Mouse (Mus musculus) forebrain, postnatal 0 days (tissue): ENCODE measurements around the gene Podn. TPM values are rescaled to one million over a fixed set of nuclear protein-coding genes. Genes with fewer than 3 reads are reported as not detected.

ENCODE experiments used
- ATAC-seq: fragments of 200-750 bp; cut with Nextera tagmentation; 2 replicates; pipeline ENCODE4 v1.8.0; 2017; ENCODE audit warnings: mild to moderate bottlenecking, moderate library complexity
- DNase-seq: peaks from one replicate; pipeline ENCODE4 v3.0.0-alpha.2; 2015
- H3K27ac ChIP-seq: fragments of 300-500 bp; sonication (generic); 2 replicates; pipeline ENCODE4 v1.5.1; 2014; ENCODE audit warnings: low read depth, mild to moderate bottlenecking, antibody characterized with exemption, low read length, moderate library complexity, mixed read lengths
- H3K27me3 ChIP-seq: fragments of 300-500 bp; sonication (generic); 2 replicates; pipeline ENCODE4 v1.6.1; 2014; ENCODE audit warnings: mild to moderate bottlenecking, low read length, mixed read lengths; ENCODE audit not compliant: insufficient read depth
- H3K36me3 ChIP-seq: fragments of 300-500 bp; sonication (generic); 2 replicates; pipeline ENCODE4 v1.6.1; 2014; ENCODE audit warnings: mild to moderate bottlenecking, moderate library complexity; ENCODE audit not compliant: insufficient read depth
- H3K4me1 ChIP-seq: fragments of 300-500 bp; sonication (generic); 2 replicates; pipeline ENCODE4 v1.6.1; 2014; ENCODE audit warnings: antibody characterized with exemption; ENCODE audit not compliant: insufficient read depth
- H3K4me2 ChIP-seq: fragments of 300-500 bp; sonication (generic); 2 replicates; pipeline ENCODE4 v1.6.1; 2014; ENCODE audit warnings: low read depth, mild to moderate bottlenecking, moderate library complexity
- H3K4me3 ChIP-seq: fragments of 300-500 bp; sonication (generic); 2 replicates; pipeline ENCODE4 v1.5.1; 2014; ENCODE audit warnings: low read depth, low read length, mixed read lengths
- H3K9ac ChIP-seq: fragments of 300-500 bp; sonication (generic); 2 replicates; pipeline ENCODE4 v1.6.1; 2014; ENCODE audit warnings: mild to moderate bottlenecking
- H3K9me3 ChIP-seq: fragments of 300-500 bp; sonication (generic); 2 replicates; pipeline ENCODE4 v1.6.1; 2016; ENCODE audit warnings: low read length
- CTCF ChIP-seq: sonication (generic); IDR thresholded peaks from 2 replicates; pipeline ENCODE4 v1.5.1; 2016; ENCODE audit warnings: antibody characterized with exemption, control low read depth, low read depth
- WGBS: fragments of 180-500 bp; shearing (Covaris S2); extraction: QIAGEN DNeasy Blood & Tissue Kit; methylation state at CpG from one replicate; pipeline ENCODE4 v1.1.7; 2014; 5-methylcytosine and 5-hydroxymethylcytosine counted together
- microRNA-seq, 2 experiments: library from miRNA; unstranded; fragments of <30 nt; microRNA quantifications; one replicate each; pipeline ENCODE4; 2016
- polyA plus RNA-seq: library from polyadenylated mRNA; unstranded; fragments of >200 nt; fragmentation: Nextera tagmentation; extraction: Ambion mirVana; gene quantifications from 2 replicates; pipeline ENCODE4 v1.2.1, GENCODE M21; 2015
- total RNA-seq: library from RNA; depleted of rRNA; stranded (reverse); fragments of >200 nt; gene quantifications from 2 replicates; pipeline ENCODE4 v1.2.3, GENCODE M21; 2014; rRNA removed

Gene Podn
- total and polyA plus RNA-seq, 2 experiments from 2014 or later, result 0.59 to 2.4 TPM

DNA sequence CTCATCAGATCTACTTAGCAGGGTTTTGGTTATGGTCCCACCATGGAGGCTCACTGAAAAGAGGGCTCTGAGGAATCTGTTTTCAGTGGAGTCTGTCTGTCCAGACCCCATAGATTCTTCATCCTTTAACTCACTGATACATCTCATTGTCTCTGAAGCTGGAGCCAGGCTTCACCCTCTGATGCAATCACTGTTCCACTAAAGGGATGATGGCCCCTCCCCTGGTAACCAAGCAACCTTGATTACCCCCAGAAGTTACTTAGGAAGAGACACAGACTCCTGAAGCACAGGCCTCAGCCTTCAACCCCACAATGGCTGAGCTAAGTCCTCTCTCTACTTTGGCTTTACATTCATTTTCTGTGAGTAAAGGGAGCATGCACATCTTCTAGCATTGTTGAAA, 126.5 kb downstream of the Podn start:
- Histone ChIP-seq H3K4me2 (no peak overlapping the region), H3K27me3 (no peaks in the 10 kb centered on the region), H3K36me3 (no peaks in the 10 kb centered on the region), H3K9ac (no peak overlapping the region), H3K27ac (no peak overlapping the region), H3K4me1 (no peaks in the 10 kb centered on the region; the same call in 1 of the 2 replicates), H3K9me3 (no peaks in the 10 kb centered on the region), H3K4me3 (no peak overlapping the region)
- TF ChIP-seq CTCF, result no peak
- DNase-seq, result no peak
- no peak for ATAC-seq

DNA sequence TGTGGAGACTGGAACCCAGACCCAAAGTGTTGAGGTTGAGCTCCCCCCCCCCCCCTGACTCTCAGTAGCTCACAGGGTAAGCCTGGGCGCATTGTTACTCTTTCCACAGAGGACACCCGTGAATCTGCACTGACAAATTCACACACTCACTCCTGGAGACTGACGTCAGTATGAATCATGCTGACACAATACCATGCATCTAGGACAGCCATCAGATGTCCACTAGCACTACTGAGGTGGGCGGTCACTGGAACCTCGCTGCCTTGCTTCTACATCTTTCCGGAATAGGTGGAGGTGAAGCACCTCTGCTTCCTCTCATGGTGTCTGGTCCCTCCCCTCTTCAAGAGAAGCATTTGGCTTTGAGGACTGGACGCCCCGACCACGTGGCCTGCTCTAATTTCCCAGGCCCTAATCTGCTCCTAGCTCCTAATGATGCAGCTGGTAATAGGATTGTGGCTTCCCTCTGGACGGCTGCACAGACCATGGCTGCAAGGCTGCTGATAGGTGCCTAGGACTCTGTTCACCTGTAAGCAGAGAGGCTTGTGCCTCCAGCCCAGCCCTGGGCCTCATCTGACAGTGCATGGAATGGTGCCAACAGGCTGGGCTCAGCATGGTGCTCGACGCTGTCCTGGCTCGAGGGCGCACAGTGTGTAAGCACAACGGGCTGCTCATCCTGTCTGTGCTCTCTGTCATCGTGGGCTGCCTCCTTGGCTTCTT, 128.1 kb downstream of the Podn start, which contains the start of gene Slc1a7:
Gene Slc1a7 (plus strand): TSS at position 367 of the 717 bp plus-strand sequence.
- Histone ChIP-seq H3K9ac (no peak within 1 kb of the TSS), H3K4me3 (no peak within 1 kb of the TSS), H3K36me3 (no peaks in the 10 kb centered on the region), H3K4me1 (no peaks in the 10 kb centered on the region), H3K27ac (no peak within 1 kb of the TSS), H3K4me2 (no peak within 1 kb of the TSS), H3K9me3 (no peaks in the 10 kb centered on the region), H3K27me3 (no peaks in the 10 kb centered on the region)
- 71% methylated on average over 16 of the region's 16 CpGs for WGBS
- DNase-seq (no peak), ATAC-seq (no peak)
- TF ChIP-seq CTCF, result no peak

DNA sequence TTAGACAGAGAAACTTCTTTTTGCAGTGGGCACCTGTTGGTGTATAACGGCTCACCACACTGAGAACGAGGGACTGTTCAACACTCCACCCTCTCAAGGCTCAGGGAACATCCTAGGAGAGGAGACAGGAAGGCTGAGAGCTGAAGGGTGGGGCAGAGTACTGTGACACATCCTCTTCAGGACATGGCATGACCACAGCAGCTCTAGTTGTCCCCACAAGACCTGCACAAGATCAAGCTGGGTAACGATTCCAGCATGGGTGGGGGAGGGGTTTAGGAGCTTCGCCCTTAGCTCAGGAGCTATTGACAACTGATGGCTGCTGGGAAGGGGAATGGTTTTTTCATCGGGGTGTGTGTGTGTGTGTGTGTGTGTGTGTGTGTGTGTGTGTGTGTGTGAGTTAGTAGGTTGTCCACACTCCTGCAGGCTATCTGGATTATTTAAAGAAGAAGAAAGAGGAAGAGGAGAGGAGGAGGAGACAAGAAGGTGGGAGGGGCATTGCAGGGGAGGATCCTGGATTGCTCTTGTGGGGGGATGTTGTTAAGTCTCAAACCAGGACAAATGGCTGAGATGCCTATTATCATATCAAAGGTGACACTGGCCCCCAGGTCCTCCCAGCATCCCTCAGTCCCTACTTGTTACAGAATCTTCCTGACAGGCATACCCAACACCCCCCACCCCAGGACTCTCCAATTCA, 129.7 kb downstream of the Podn start:
- Histone ChIP-seq H3K4me3 (no peak overlapping the region), H3K27me3 (no peaks in the 10 kb centered on the region), H3K36me3 (no peaks in the 10 kb centered on the region), H3K27ac (no peak overlapping the region), H3K4me1 (no peaks in the 10 kb centered on the region), H3K9ac (no peak overlapping the region), H3K4me2 (no peak overlapping the region), H3K9me3 (no peaks in the 10 kb centered on the region)
- TF ChIP-seq CTCF, result no peak
- ATAC-seq (no peak), DNase-seq (no peak)
- whole genome bisulfite sequencing, result 54% methylated on average over 5 of the region's 5 CpGs

Small RNAs within 50 kb of the gene (microRNA-seq; reads per million reads assigned to microRNA genes)
- 0 reads per million in 2 experiments for gene Mir6397

Other genes starting within 250 kb of the Podn start
- gene Magoh, start 216.7 kb downstream of the Podn start, total RNA-seq, result 49.8 and 64.5 TPM in 2 replicates
- gene Magoh, start 216.7 kb downstream of the Podn start, polyA plus RNA-seq, result 138 and 180 TPM in 2 replicates
- gene 0610037L13Rik, start 206.6 kb downstream of the Podn start, total RNA-seq, result 63.7 and 75.6 TPM in 2 replicates
- 102 and 110 TPM in 2 replicates for gene 0610037L13Rik, start 206.6 kb downstream of the Podn start, polyA plus RNA-seq
- 5.5 and 9.5 TPM in 2 replicates for gene Cpt2, start 172.8 kb downstream of the Podn start, total RNA-seq
- gene Cpt2, start 172.8 kb downstream of the Podn start, polyA plus RNA-seq, result 8.8 and 9.7 TPM in 2 replicates
- 0.15 TPM in 1 of 2 replicates, not detected in the other for gene Slc1a7, start 128.1 kb downstream of the Podn start, total RNA-seq
- 0.10 TPM in 1 of 2 replicates, not detected in the other for gene Slc1a7, start 128.1 kb downstream of the Podn start, polyA plus RNA-seq
- gene Scp2, start 48.6 kb upstream of the Podn start, total RNA-seq, result 122 and 143 TPM in 2 replicates
- 212 and 220 TPM in 2 replicates for gene Scp2, start 48.6 kb upstream of the Podn start, polyA plus RNA-seq
- gene Echdc2, start 69.0 kb upstream of the Podn start, total RNA-seq, result 19.0 and 29.0 TPM in 2 replicates
- gene Echdc2, start 69.0 kb upstream of the Podn start, polyA plus RNA-seq, result 11.4 and 11.8 TPM in 2 replicates
- gene Zyg11a, start 121.6 kb upstream of the Podn start, total RNA-seq, result not detected in 2 replicates
- not detected in 2 replicates for gene Zyg11a, start 121.6 kb upstream of the Podn start, polyA plus RNA-seq
- gene Zyg11b, start 204.7 kb upstream of the Podn start, total RNA-seq, result 142 and 151 TPM in 2 replicates
- gene Zyg11b, start 204.7 kb upstream of the Podn start, polyA plus RNA-seq, result 18.8 and 23.8 TPM in 2 replicates
- gene Coa7, start 231.7 kb upstream of the Podn start, total RNA-seq, result 21.6 and 22.3 TPM in 2 replicates
- 59.5 and 66.0 TPM in 2 replicates for gene Coa7, start 231.7 kb upstream of the Podn start, polyA plus RNA-seq